Mouse (Mus musculus) bone marrow, adult 2 months (tissue): ENCODE measurements at regions not wholly inside any gene's neighbourhood (a gene's known extent, or its start where the extent isn't known, plus 50 kb on each side); places are given as distances from the start of the nearest gene placed in this dataset.

Experiments
- CTCF ChIP-seq: fragments of 200-500 bp; IDR thresholded peaks from 2 replicates; pipeline ENCODE4 v1.5.1; 2011; ENCODE audit warnings: low read length, control low read depth; ENCODE audit not compliant: control insufficient read depth, insufficient read depth
- POLR2A ChIP-seq: fragments of 200-500 bp; IDR thresholded peaks from 2 replicates; pipeline ENCODE4 v1.6.1; 2011; ENCODE audit warnings: low read depth, mild to moderate bottlenecking, control low read depth, low read length, borderline replicate concordance; ENCODE audit not compliant: control insufficient read depth

- TF ChIP-seq CTCF (no peak), POLR2A (no peak)
Measured at GRCm38 (mm10) chr5:133645696-133646195, 453.8 kb upstream of the Castor2 start.
